ENCODE assay signal across 8 mouse cellular contexts in genomic region chr11:72136231-72136982, GRCm38 (mm10). TPM values are rescaled to one million over a fixed set of nuclear protein-coding genes. Genes with fewer than 3 reads are reported as not detected.
A peak's percentile ranks its signal among the peaks of the same experiment; 100 is the strongest.
DNase-seq lines count a peak whose midpoint lies in the region; ATAC-seq and TF ChIP-seq lines count a peak whose summit lies in the region.

No protein-coding gene starts in this region.

- H3K9ac ChIP-seq in ES-Bruce4 (ENCODE audit: low read depth, poor library complexity, severe bottlenecking), result no peak overlapping the region
- peak overlapping the region; percentile 87 for H3K9ac ChIP-seq in hindbrain, embryonic 13.5 days

- peak overlapping the region; percentile 69 for H3K4me3 ChIP-seq in ES-Bruce4 (ENCODE audit: low read depth, low read length)
- H3K4me3 ChIP-seq in hindbrain, embryonic 13.5 days, result peak overlapping the region; percentile 68

- DNase-seq in embryo, embryonic 11 days, result peak; percentile 13
- no peak for DNase-seq in embryo, embryonic 10 days (ENCODE audit: low spot score)
- peak; percentile 28 for DNase-seq in lung, postnatal 14 days
- no peak for DNase-seq in layer of hippocampus, adult 8-10 months (ENCODE audit: low spot score in 2 of 2)
- DNase-seq in gastrocnemius, postnatal 4 days (ENCODE audit: low spot score in 2 of 2), result no peak

- TF ChIP-seq EP300 in ES-Bruce4 (IDR thresholded peaks at IDR 0.05; ENCODE audit: insufficient read depth, low read depth, low read length), result no peak

- H3K27ac ChIP-seq in ES-Bruce4 (ENCODE audit: insufficient read depth, low read length), result no peak overlapping the region
- H3K27ac ChIP-seq in hindbrain, embryonic 13.5 days, result peak overlapping the region; percentile 40; the same call in 1 of the 2 replicates

- no peak for TF ChIP-seq CTCF in ES-Bruce4 (IDR thresholded peaks at IDR 0.05; ENCODE audit: low read depth, low read length)

- no peaks in the 10 kb centered on the region for H3K36me3 ChIP-seq in ES-Bruce4 (ENCODE audit: control insufficient read depth, insufficient read depth, low read length, poor library complexity, severe bottlenecking)
- no peaks in the 10 kb centered on the region for H3K36me3 ChIP-seq in hindbrain, embryonic 13.5 days

- no peak for TF ChIP-seq POLR2A in ES-Bruce4 (IDR thresholded peaks at IDR 0.05; ENCODE audit: insufficient read depth, low read length)

- no peaks in the 10 kb centered on the region for H3K9me3 ChIP-seq in ES-Bruce4 (replicated peaks; ENCODE audit: control insufficient read depth, insufficient read depth, low read length, poor library complexity, severe bottlenecking)
- H3K9me3 ChIP-seq in hindbrain, embryonic 13.5 days, result no peaks in the 10 kb centered on the region

- no peaks in the 10 kb centered on the region for H3K4me1 ChIP-seq in ES-Bruce4 (ENCODE audit: control insufficient read depth, insufficient read depth, low read length)
- peaks cover 46% of the 10 kb centered on the region for H3K4me1 ChIP-seq in hindbrain, embryonic 13.5 days (replicated peaks)

- peaks cover 18% of the 10 kb centered on the region for H3K27me3 ChIP-seq in ES-Bruce4 (ENCODE audit: control insufficient read depth, insufficient read depth, low read length, poor library complexity, severe bottlenecking)
- H3K27me3 ChIP-seq in hindbrain, embryonic 13.5 days, result peaks cover 72% of the 10 kb centered on the region

- WGBS in hindbrain, embryonic 13.5 days, result 28% methylated on average over 11 of the region's 11 CpGs

- ATAC-seq in hindbrain, embryonic 13.5 days (ENCODE audit: low FRiP score), result no peak
- no peak for ATAC-seq in erythroblast, adult 5-6 weeks (replicated peaks; ENCODE audit: low FRiP score, poor library complexity, severe bottlenecking)

- H3K4me2 ChIP-seq in hindbrain, embryonic 13.5 days, result peak overlapping the region; percentile 95

RNA-seq across cellular contexts. Expression of gene Pitpnm3, which starts 0.8 kb away (rescaled TPM):
- 0.24 and 0.42 TPM in 2 replicates for polyA plus RNA-seq in ES-Bruce4 (2011; ENCODE audit: insufficient read depth, insufficient read length, low read depth, missing spikeins)
- polyA plus RNA-seq in hindbrain, embryonic 13.5 days (2015; fragmentation: Nextera tagmentation; extraction: Ambion mirVana), result 1.9 and 2.0 TPM in 2 replicates
- 10 to 100 TPM; 30.5 to 46.8 (median 35.3) TPM for total RNA-seq in layer of hippocampus, adult 8-10 months (2022)
- total RNA-seq in erythroblast, adult 5-6 weeks (2015; ENCODE audit: low replicate concordance), result not detected in 2 replicates
- 0.14 TPM in 1 of 2 replicates, not detected in the other for total RNA-seq in erythroblast, adult 5-6 weeks (2017; ENCODE audit: low replicate concordance)
- 1 to 10 TPM; 1.4 to 1.5 TPM for total RNA-seq in gastrocnemius, postnatal 4 days (2021)

Comparison
In these comparisons a context has a peak if more than half of its experiments do, and no peak if none do; other contexts are left out.
1. DNase-seq: peak in embryo, embryonic 11 days (single experiment) and lung, postnatal 14 days (single experiment); none in embryo, embryonic 10 days (single experiment), layer of hippocampus, adult 8-10 months (0 of 2) and gastrocnemius, postnatal 4 days (0 of 2).
2. RNA of gene Pitpnm3, which starts 0.8 kb away (total RNA-seq): 30.5 to 46.8 TPM in layer of hippocampus, adult 8-10 months; 1.4 to 1.5 TPM in gastrocnemius, postnatal 4 days and 0.14 TPM in erythroblast, adult 5-6 weeks; every median in the first group is over 10 times any median in the second.